In genomic region chr3:15129729-15130369, GRCm38 (mm10) we compare ENCODE assay signal across 20 mouse cellular contexts.
A peak's percentile ranks its signal among the peaks of the same experiment; 100 is the strongest.
DNase-seq lines count a peak whose midpoint lies in the region; ATAC-seq and TF ChIP-seq lines count a peak whose summit lies in the region.
"Had no signal": no experiment of that assay in that cellular context is flagged by ENCODE, and none has a peak within 500 bp of the region (broad histone marks: within the 10 kb centered on the region; RNA-seq: fewer than 3 reads in every experiment).

No protein-coding gene starts in this region.

- ATAC-seq in forebrain, embryonic 16.5 days: 0 out of 2 replicates have a peak, but pooled peaks have one; percentile 38
- no peak for ATAC-seq in lung, embryonic 15.5 days (ENCODE audit: borderline replicate concordance, extremely low read depth, low FRiP score, low TSS enrichment)

- TF ChIP-seq POLR2A in bone marrow, adult 2 months (IDR thresholded peaks at IDR 0.05; ENCODE audit: borderline replicate concordance, control insufficient read depth, low read depth, low read length): no peak

- 75% methylated on average over 8 of the region's 9 CpGs for WGBS in forebrain, embryonic 16.5 days
- 94% methylated on average over 9 of the region's 9 CpGs for WGBS in forebrain, embryonic 10.5 days
- WGBS in lung, embryonic 15.5 days: 77% methylated on average over 9 of the region's 9 CpGs
- WGBS in bone marrow, adult 2 months: 77% methylated on average over 9 of the region's 9 CpGs

- DNase-seq in forebrain, embryonic 10.5 days (ENCODE audit: extremely low spot score, low spot score): no peak
- DNase-seq in lung, postnatal 4 days: no peak
- peak; percentile 11 for DNase-seq in splenic B cell, adult 2 months (ENCODE audit: low read depth, low spot score)
- DNase-seq in embryo, embryonic 11 days: no peak
- DNase-seq in kidney, adult 9 months: no peak
- DNase-seq: adrenal gland, adult 8-10 months; adrenal gland, postnatal 36 days; cerebellum, adult 18-20 months; cerebellum, adult 9-11 months; gastrocnemius, adult 2 months; gastrocnemius, postnatal 36 days; heart, adult 11 months; heart, postnatal 36 days had no signal

- no peak for TF ChIP-seq CTCF in bone marrow, adult 2 months (IDR thresholded peaks at IDR 0.05; ENCODE audit: control insufficient read depth, insufficient read depth, low read length)

- H3K9ac ChIP-seq in forebrain, embryonic 16.5 days (replicated peaks; ENCODE audit: low read depth, low read length): no peak overlapping the region
- H3K9ac ChIP-seq in lung, embryonic 15.5 days: no peak overlapping the region
- H3K9ac ChIP-seq: embryonic facial prominence, embryonic 12.5 days; forebrain, embryonic 12.5 days; heart, embryonic 13.5 days; hindbrain, embryonic 15.5 days had no signal

- no peaks in the 10 kb centered on the region for H3K9me3 ChIP-seq in forebrain, embryonic 16.5 days (ENCODE audit: control insufficient read depth, low read length)
- H3K9me3 ChIP-seq in forebrain, embryonic 10.5 days: no peaks in the 10 kb centered on the region
- H3K9me3 ChIP-seq in lung, embryonic 15.5 days: no peaks in the 10 kb centered on the region
- H3K9me3 ChIP-seq: embryonic facial prominence, embryonic 12.5 days; forebrain, embryonic 12.5 days; heart, embryonic 13.5 days; hindbrain, embryonic 15.5 days had no signal

- no peak overlapping the region for H3K4me2 ChIP-seq in forebrain, embryonic 16.5 days (ENCODE audit: low read length)
- H3K4me2 ChIP-seq in lung, embryonic 15.5 days: no peak overlapping the region
- H3K4me2 ChIP-seq: embryonic facial prominence, embryonic 12.5 days; forebrain, embryonic 12.5 days; heart, embryonic 13.5 days; hindbrain, embryonic 15.5 days had no signal

- no peaks in the 10 kb centered on the region for H3K27me3 ChIP-seq in forebrain, embryonic 16.5 days (replicated peaks; ENCODE audit: control insufficient read depth, insufficient read depth, low read length)
- H3K27me3 ChIP-seq in forebrain, embryonic 10.5 days (ENCODE audit: poor library complexity, severe bottlenecking): no peaks in the 10 kb centered on the region
- H3K27me3 ChIP-seq in lung, embryonic 15.5 days: no peaks in the 10 kb centered on the region
- no peaks in the 10 kb centered on the region for H3K27me3 ChIP-seq in splenic B cell, adult 2 months (ENCODE audit: control insufficient read depth, insufficient read depth, low read length, poor library complexity, severe bottlenecking)
- H3K27me3 ChIP-seq: embryonic facial prominence, embryonic 12.5 days; forebrain, embryonic 12.5 days; heart, embryonic 13.5 days; hindbrain, embryonic 15.5 days had no signal

- no peaks in the 10 kb centered on the region for H3K4me1 ChIP-seq in forebrain, embryonic 16.5 days (replicated peaks; ENCODE audit: control insufficient read depth, insufficient read depth, low read length)
- no peaks in the 10 kb centered on the region for H3K4me1 ChIP-seq in forebrain, embryonic 10.5 days
- peaks cover 21% of the 10 kb centered on the region; the same call in 1 of the 2 replicates for H3K4me1 ChIP-seq in lung, embryonic 15.5 days
- H3K4me1 ChIP-seq in bone marrow, adult 2 months (ENCODE audit: control insufficient read depth, insufficient read depth, low read length): peaks cover 7% of the 10 kb centered on the region
- H3K4me1 ChIP-seq: embryonic facial prominence, embryonic 12.5 days; forebrain, embryonic 12.5 days; hindbrain, embryonic 15.5 days had no signal

- H3K27ac ChIP-seq in forebrain, embryonic 16.5 days (ENCODE audit: low read length): no peak overlapping the region
- no peak overlapping the region for H3K27ac ChIP-seq in forebrain, embryonic 10.5 days
- peak overlapping the region; percentile 87 for H3K27ac ChIP-seq in lung, embryonic 15.5 days
- peak overlapping the region; percentile 7; the same call in 1 of the 2 replicates for H3K27ac ChIP-seq in bone marrow, adult 2 months (ENCODE audit: control insufficient read depth, insufficient read depth, low read depth, low read length, poor library complexity)
- H3K27ac ChIP-seq: embryonic facial prominence, embryonic 12.5 days; forebrain, embryonic 12.5 days; gastrocnemius, adult 2 months; heart, embryonic 13.5 days; hindbrain, embryonic 15.5 days had no signal

- H3K4me3 ChIP-seq in forebrain, embryonic 16.5 days (replicated peaks; ENCODE audit: low read length): no peak overlapping the region
- no peak overlapping the region for H3K4me3 ChIP-seq in forebrain, embryonic 10.5 days
- H3K4me3 ChIP-seq in lung, embryonic 15.5 days: no peak overlapping the region
- H3K4me3 ChIP-seq in bone marrow, adult 2 months (replicated peaks; ENCODE audit: control insufficient read depth, low read depth, low read length): no peak overlapping the region
- H3K4me3 ChIP-seq: embryonic facial prominence, embryonic 12.5 days; forebrain, embryonic 12.5 days; gastrocnemius, adult 2 months; heart, embryonic 13.5 days; hindbrain, embryonic 15.5 days had no signal

- H3K36me3 ChIP-seq in forebrain, embryonic 16.5 days (ENCODE audit: control insufficient read depth, insufficient read depth): no peaks in the 10 kb centered on the region
- no peaks in the 10 kb centered on the region for H3K36me3 ChIP-seq in forebrain, embryonic 10.5 days (replicated peaks)
- H3K36me3 ChIP-seq in lung, embryonic 15.5 days: no peaks in the 10 kb centered on the region
- no peaks in the 10 kb centered on the region for H3K36me3 ChIP-seq in splenic B cell, adult 2 months (ENCODE audit: control insufficient read depth, insufficient read depth, low read length, poor library complexity, severe bottlenecking)
- H3K36me3 ChIP-seq: embryonic facial prominence, embryonic 12.5 days; forebrain, embryonic 12.5 days; heart, embryonic 13.5 days; hindbrain, embryonic 15.5 days had no signal

Comparison
In these comparisons a context has a peak if more than half of its experiments do, and no peak if none do; other contexts are left out.
1. H3K27ac ChIP-seq: peak in lung, embryonic 15.5 days (single experiment) and bone marrow, adult 2 months (single experiment); none in forebrain, embryonic 16.5 days (single experiment) and forebrain, embryonic 10.5 days (single experiment).